Mouse (Mus musculus) CD4-positive, CD25-positive, alpha-beta regulatory T cell, adult 2 months (primary cell): ENCODE measurements around the gene Pde6h.

Experiments used
- DNase-seq: peaks from one replicate; pipeline ENCODE4 v3.0.0-alpha.2; 2012; ENCODE audit warnings: low read depth, low spot score

Pde6h gene

DNA sequence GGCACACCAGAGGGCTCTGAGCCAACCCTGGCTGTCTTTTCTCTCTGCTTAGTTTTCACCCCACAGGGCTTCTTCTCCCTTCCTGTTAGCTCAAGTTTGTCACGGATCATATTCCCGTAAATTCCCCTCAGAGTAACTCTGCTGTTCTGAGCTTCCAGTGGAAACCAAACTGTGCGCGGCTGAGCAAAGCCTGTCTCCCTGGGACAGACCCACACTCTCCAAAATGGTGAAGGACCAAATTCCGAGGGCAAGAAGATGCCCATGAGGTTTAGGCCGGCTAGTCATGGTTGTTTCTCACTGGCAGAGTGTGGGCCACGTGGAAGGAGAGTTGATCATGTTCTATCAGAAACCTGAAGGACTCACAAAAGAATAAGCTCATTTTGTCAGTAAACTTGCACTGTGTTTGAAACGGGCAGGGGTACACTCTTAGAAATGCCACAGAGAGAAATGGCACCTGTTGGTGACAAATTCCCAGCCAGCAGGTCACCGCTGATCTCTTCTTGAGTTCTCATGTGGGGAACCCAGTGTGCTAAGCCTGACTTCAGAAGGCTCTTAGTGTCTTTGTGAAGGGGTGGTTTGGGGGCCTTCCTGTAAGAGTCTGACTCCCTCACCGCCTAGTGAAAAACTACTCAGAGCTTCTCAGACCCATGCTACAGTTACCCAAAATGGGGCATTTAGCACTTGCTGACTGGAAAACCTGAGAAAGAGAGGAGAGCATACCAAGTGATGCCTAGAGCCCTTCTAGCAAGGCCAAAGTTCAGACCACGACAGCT is 16.7 kb downstream of the Pde6h start:
- peak; percentile 46 for DNase-seq

DNA sequence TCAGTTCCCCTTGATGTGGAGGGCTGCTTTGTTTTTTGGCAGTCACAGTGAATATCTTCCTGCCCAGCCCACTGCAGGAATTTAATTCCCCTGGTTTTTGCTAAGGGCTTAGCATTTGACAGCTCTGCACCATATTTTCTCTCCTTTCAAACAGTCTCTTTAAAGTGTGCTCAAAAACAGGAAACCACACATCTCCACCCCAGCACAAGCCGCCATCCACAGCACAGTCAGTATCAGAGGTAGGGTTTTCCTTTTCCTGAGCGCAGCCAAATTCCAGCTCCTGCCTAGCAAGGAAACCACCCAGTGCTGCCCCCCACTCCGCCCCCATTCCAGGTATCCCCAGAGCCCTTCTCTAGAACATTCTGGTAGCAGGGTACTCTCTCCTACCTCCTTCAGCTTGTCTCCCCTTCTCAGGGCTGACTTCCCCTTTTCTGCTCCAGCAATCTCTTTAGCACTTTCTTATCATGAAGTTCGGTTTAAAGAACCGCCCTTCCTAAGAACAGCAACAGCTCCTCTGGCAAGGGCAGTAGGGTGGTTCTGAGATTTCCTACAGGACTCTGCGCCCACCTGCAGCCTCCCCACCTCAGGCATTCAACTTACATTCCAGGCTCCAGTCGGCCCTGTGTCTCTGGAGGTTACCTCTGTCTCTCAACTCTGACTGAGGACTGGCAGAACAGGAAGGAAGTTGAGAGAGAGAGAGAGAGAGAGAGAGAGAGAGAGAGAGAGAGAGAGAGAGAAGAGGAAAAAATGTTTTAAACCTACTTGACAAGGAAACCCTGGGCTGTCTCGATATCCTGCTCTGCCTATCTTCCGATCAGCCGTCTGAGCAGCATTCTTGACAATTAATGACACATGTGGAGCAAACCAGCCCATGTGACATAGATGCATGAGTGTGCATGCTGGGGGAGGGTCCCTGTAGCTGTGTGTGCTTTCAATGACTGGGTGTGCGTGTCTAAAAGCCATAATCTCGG is 17.7 kb downstream of the Pde6h start, which contains the start of gene Arhgdib:
TSS of gene Arhgdib (minus strand) at position 849 of the 971 bp plus-strand sequence.
- peak; percentile 81 for DNase-seq

DNA sequence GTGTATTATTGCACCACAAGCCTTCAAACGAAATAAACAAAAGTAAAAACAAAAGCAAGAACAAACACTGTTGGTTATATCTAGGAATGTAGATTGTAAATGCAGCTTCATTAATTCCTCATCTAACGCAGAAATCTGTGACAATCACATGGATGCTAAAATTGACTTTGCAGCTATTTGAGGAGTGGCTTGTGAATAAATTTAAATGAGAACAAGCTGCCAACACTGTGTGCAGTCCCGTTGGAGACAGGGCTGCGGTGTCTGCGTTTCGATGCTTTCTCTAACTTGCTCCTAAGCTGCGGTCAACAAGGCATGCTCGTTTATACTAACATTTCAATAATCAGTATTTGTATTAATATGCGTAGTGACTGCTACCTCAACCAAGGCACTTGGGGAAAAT is 18.6 kb downstream of the Pde6h start:
- DNase-seq: no peak

DNA sequence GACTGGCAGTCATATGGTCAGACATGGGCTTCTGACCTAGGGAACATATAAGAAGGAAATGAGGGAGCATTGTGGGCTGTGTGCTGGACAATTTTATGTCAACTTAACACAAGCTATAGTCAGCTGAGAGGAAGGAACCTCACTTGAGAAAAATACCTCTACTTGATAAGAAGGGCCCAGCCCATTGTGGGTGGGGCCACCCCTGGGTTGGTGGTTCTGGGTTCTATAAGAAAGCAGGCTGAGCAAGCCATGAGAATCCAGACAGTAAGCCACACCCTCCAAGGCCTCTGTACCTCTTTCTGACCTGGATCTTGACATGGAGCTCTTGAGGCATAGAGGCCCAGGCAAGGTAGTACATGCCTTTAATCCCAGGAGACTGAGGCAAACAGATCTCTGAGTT is 19.8 kb downstream of the Pde6h start:
- DNase-seq: peak; percentile 50

DNA sequence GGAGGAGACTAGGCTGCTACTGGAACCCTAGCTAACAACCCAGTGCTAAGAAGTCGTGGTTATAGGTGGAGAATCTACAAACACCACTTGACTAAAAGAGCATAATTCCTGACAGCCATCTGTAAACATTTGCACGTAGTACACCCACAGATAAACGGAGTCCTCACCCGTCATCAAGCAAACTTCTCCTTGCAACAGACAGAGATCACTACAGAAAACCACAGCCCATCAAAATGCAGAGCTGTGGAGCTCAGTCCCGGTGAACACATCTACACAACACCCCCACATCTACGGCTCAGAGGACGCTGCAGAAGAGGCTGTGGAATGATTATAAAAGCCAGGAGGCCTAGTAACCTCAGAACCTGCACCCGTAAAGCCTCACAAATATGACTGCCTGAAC is 20.9 kb downstream of the Pde6h start:
- peak; percentile 65 for DNase-seq

DNA sequence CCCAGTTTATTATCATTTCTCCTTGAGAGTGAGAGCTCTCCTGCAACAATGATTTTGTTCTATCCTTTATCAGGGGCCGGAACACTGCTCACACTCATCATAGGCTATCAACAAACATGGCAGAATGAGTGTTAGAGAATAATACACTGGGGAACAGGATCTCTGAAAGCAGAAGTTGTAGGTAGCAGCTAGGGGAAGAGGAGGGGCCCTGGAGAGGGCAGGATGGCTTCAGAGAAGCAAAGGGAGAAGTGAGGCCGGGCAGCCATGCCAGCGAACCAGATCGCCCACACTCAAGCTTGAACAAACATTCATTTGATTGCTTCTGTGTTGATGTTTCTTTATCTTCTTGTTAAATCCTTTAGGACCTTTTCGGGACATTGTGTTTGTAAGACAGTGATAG is 22.6 kb downstream of the Pde6h start:
- DNase-seq: no peak

DNA sequence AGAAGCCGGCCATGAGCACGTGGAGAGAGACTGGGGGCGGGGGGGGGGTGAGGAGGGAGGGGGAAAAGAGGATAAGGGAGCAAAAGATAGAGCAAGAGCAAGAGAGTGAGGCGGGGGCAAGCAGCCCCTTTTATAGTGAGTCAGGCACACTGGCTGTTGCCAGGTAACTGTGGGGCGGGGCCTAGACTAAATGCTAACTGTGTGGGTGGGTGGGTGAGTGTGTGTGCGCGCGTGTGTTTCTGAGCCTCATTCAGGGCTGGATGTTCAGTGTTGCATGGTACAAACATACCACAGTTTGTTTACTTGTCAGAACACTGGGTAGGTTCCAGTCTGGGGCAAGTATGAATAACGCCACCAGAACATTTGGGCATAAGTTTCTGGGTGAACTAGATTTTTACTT is 23.3 kb downstream of the Pde6h start:
- DNase-seq: peak; percentile 83

DNA sequence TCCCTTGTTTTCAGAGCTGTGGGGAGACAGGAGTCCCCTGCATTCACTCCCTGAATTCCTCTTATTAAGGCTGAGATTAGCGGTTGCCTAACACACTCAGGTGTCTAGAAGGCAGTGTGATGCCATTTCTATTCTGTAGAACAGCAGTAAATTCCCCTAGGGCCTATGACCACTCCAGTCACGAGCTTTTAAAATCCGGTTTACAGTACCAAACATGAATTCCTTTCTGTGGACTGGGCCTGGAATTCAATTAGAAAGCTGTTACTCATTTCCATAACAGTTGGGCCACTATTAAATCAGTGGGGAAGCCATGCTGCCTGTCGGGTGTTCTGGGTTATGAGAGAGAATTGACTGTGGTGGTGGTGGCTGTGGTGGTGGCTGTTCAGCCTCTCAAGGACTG is 24.1 kb downstream of the Pde6h start:
- no peak for DNase-seq

DNA sequence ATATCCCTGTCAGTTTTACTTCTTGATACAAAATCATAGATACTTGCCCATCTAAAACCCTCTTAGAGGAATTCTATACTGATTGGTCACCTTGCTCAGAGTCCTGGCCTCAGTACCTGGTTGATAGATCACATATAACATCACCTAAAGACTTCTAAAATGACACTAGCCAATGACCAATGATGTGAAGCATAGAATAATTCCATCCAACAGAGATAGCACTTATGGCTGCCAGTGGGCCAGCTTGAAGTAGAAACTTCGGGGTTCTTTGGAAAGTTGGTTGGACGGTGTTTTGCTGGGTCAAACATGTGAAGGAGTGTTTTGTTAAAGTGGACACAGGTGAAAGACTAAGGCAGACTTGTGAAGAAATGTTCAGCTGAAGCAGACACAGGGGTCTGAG is 26.5 kb downstream of the Pde6h start:
- no peak for DNase-seq

DNA sequence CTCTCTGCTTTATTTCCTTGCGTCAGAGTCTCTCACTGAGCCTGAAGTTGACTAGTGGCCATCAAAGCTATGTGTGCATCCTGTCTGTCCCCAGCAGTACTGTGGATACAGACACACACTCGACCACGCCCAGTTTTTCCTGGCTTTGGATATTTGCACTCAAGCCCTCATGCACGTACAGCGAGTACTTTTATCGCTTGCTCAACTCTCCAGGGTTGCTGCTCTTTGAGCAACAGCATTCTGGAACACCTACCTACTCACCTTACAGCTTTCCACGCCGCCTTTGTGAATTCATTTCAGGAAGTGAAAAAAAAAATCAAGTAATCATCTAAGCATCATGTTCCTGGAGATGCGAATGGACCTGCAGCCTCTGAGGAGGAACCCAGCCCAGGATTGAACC is 29.3 kb downstream of the Pde6h start:
- DNase-seq: no peak

DNA sequence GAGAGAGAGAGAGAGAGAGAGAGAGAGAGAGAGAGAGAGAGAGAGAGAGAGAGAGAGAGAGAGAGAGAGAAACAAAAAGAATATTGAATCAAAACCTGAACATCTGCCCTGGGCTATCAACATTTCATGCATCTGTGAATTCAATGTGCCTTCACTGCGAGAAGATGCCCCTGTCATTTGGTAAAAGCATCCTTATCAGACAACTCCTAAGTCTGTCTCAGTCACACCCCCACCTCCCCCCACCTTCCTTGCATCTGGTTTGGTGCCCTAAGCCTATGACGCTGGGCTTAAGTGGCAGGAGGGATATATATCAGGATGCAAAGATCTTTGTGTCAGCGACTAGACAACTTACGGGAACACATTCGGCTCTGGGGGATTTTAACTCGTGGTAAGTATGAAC is 30.6 kb downstream of the Pde6h start:
- no peak for DNase-seq

DNA sequence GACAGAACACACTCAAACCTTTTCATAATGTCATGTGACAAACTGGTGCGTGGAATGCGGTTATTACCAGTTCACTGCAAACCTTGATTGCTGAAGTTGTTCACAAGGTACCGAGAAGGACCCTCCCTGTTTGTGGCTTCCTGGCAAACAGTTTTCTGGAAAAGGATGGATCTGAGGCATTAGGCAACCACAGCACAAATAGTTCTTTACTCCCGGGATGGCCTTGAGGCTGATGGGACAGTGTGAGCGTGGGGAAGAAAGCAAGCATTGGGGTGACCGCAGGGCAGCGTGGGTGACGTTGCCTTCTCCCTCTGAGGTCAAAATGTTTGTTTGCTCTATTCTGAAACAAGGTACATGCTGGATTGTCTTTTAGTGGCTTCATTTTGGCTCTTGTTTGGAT is 31.1 kb downstream of the Pde6h start:
- DNase-seq: no peak

DNA sequence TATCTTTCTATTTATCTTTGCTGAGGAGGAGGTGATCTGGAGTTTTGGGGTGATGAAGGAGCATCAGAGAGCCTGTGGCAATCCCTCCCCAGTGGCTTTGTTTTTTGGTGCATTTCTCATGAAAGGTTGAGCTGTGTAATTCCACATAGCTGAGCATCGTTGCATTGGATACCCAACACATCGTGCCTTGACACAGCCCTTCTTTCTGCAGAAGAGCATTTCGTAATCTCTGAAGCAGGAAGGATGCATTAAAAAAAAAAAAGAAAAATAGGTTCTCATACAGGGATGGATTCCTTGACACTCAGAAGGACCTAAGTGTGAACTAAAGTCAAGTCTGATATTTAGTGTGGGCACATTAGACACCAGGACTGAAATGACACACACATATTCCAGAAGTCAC is 31.6 kb downstream of the Pde6h start:
- no peak for DNase-seq

DNA sequence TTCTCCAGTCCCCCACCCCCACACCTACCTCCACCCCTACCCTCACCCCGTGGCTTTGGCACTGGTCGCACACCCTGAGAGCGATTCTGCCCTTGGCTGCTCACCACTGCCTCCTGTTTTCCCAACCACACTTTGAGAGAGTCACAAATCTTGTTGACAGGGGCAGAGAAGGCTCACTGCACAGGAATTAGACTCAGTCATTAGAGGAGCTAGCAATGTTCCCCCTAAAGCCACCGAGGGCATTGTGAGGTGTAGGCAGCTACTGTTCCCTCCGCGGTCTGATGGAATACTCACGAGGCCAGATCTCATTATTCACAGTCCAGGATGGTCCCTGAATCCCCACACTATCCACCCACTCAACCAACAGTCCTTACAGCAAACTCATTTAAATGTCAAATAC is 33.4 kb downstream of the Pde6h start:
- DNase-seq: no peak

DNA sequence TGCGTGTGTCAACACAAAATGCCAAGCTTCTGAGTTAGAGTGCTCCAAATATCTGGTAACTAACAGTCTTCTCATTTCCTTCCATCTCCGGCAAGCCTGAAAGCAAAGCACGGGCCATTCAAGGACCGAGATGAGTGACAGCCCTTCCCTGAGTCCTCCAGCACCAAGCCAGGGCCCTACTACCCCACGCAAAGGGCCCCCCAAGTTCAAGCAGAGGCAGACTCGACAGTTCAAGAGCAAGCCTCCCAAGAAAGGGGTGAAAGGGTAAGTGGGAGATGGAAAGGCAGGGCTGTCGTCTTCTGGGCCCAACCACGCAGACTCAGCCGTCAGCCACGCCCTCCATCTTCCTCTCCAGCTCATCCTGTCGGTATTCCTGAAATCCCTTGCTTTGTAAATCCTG is 35.5 kb downstream of the Pde6h start:
- DNase-seq: no peak

DNA sequence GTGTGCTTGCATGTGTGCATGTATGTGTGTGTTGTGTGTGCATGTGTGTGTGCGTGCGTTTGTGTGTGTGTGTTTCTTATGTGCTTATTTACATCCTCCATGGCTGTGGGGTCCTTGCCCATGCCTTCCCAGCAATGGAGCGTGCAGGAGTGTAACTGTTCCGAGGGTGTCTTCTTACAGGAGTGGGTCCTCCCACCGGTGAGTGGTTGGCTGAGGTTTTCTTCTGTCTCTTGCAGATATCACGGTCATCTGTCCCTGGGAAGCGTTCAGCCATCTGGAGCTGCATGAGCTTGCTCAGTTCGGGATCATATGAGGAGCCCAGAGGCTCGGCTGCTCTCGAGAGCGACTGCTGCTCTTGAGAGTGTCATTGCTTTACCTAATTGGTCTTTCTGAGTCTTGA is 39.3 kb downstream of the Pde6h start:
- DNase-seq: no peak

DNA sequence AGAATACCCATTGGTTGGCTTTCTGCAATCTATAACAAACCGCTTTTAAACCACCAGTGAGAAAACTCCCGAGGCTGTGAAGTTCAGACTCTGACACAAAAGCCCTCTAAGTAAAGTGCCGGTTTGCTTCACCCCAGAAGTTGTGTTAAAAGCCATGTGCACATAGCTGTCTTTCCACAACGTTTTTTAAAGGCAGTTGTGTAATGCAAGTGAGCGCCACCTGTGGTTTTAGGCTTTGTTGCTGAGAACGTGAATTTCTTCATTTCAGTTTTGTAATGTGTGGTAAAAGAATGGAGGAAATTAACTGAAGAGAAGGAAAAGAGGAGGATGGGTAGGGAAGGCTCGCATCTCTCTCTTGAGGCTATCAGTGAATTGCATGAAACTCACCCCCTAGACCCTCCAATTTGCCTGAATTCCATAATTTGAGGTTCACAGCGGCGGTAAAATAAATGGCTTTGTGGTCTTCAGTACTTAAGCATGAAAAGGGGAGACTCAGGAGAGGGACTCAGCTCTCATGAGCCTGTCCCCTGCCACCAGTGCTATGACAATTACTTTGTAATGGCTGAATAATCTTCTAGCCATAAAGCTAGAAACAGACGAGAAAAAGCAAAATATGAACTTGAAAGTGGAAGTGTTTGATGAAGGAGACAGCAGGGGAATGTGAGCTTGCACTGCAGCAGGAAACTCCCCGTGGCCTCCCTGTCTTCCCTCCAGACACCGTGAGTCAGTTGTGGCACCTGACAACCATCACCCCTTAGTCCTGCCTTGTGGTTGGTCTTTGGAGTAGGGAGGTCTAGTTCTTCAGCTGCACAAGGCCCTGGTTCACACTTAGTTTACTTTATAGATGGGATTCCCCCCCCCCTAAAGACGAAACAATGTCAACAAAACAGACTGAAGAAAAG is 41.2 kb downstream of the Pde6h start:
- peak; percentile 75 for DNase-seq

DNA sequence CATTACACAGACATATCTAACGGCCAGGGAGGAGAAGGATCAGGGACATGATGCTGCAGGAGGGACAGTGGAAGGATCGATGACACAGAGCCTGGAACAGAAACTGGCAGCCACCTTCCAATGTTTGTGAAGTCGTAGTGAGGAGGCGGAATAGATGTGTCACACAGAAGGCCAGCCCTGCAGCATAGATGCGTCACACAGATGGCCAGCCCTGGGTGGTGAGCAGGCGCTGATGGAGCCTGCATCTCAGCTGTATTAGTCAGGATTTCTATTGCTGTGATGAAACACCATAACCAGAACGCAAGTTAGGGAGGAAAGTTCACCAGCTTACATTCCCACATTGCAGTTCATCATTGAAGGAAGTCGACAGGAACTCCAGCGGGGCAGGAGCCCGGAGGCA is 42.3 kb downstream of the Pde6h start:
- DNase-seq: peak; percentile 32

DNA sequence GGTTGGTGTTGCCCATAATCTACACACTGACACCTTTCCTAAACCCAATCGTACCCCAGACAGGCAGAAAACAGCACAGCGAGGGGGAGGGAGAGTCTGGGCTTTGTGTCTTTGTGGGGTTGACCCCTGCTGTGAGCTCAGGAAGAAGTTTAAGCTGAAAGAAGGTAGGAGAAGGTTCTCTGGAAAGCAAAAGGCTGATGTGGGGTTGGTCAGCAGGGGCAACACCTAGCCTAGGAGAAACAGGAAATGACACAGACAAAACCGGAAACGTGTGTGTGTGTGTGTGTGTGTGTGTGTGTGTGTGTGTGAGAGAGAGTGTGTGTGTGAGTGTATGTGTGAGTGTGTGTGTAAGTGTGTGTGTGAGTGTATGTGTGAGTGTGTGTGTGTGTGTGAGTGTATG is 43.8 kb downstream of the Pde6h start:
- DNase-seq: peak; percentile 74

DNA sequence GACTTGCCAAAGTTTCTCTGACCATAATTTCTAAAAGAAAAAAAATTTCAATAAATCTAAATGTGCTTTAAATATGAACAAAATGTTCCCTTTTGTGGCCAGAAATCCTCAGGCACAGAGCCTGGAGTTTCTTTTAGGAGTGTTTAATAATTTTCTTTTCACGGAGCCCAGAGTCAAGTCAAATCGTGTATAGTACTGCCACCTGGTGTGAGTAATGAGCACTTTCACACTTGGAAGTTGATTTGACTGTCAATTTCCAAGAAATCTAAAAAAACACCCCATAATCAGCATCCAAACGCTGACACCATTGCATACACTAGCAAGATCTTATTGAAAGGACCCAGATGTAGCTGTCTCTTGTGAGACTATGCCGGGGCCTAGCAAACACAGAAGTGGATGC is 45.2 kb downstream of the Pde6h start:
- peak; percentile 73 for DNase-seq

DNA sequence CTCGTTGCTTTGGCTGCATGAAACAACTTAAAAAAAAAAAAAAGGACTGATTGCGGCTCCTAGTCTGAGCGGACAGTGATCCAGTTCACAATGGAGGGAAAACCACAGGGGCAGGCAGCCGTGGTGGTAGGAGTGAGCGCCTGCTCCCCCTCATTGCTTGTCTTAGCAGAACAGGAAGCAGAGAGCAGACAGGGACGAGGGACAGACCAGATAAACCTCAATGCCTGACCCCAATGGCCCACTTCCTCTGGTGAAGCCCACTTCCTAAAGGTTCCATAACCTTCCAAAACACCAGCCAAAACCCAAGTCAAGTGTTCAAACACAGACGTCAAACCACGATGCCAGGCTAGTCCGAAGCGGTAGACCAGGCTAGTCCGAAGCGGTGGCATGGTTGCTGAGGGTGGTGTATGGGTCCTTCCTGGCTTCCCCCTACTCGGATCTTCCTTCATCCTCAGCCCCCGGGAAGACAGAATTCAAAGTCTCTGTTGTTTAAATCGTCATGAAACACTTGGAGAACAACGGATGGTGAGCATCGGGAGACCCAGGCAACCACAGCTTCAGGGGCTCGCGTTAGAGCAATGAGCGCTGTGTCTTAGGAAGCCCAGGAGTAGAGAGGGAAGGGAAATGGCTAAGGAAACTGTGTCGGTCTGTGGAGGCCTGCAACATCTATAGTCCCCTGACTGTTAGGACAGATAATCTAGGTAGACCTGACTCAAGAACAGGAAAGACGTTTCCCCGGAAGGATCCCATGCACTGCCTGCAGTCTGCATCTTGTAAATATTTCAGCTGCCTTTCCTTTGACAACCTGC is 55.8 kb downstream of the Pde6h start:
- DNase-seq: peak; percentile 35
